Mouse (Mus musculus): ENCODE data around the gene Fam131b. TPM values are rescaled to one million over a fixed set of nuclear protein-coding genes. Genes with fewer than 3 reads are reported as not detected.

Fam131b gene
- polyA plus RNA-seq, 1 experiment from 2014 or later, result 0.85 TPM

DNA sequence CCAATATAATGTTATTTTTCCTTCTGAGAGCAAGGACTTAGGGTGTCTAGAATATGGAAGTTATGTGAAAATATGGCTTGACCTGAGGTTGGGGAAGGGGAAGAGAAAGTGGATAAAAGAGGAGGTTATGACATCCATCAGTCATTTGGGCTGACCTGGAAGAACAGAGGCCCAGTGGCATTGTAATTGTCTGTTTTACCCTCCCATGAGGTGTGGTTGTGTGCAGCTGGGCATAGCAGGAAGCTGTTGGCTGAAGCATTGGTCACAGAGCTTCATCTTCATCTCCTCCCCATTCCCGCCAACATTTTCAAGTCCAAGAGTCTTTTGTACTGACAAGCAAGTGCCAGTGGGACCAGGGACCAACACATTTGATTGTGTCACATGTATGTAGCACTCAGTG lies 19.8 kb upstream of the Fam131b start:
- no peak for ATAC-seq (ENCODE audit: insufficient number of reproducible peaks, low FRiP score, low TSS enrichment, low read depth)
- WGBS, result 96% methylated on average over 1 of the region's 1 CpGs
- no peak overlapping the region for H3K4me2 ChIP-seq (ENCODE audit: low read depth, severe bottlenecking)
- no peaks in the 10 kb centered on the region for H3K36me3 ChIP-seq (ENCODE audit: control insufficient read depth, insufficient read depth, low read length)
- no peaks in the 10 kb centered on the region for H3K4me1 ChIP-seq (ENCODE audit: control insufficient read depth, insufficient read depth, low read length)
- H3K9ac ChIP-seq (ENCODE audit: low read length), result no peak overlapping the region
- H3K27ac ChIP-seq (replicated peaks; ENCODE audit: low read depth, low read length), result no peak overlapping the region
- no peak overlapping the region for H3K4me3 ChIP-seq (ENCODE audit: low read depth, low read length)
- no peak for DNase-seq (ENCODE audit: low spot score)
- no peaks in the 10 kb centered on the region for H3K27me3 ChIP-seq (ENCODE audit: control insufficient read depth, insufficient read depth, low read length)
- H3K9me3 ChIP-seq (ENCODE audit: control insufficient read depth, low read length), result no peaks in the 10 kb centered on the region

DNA sequence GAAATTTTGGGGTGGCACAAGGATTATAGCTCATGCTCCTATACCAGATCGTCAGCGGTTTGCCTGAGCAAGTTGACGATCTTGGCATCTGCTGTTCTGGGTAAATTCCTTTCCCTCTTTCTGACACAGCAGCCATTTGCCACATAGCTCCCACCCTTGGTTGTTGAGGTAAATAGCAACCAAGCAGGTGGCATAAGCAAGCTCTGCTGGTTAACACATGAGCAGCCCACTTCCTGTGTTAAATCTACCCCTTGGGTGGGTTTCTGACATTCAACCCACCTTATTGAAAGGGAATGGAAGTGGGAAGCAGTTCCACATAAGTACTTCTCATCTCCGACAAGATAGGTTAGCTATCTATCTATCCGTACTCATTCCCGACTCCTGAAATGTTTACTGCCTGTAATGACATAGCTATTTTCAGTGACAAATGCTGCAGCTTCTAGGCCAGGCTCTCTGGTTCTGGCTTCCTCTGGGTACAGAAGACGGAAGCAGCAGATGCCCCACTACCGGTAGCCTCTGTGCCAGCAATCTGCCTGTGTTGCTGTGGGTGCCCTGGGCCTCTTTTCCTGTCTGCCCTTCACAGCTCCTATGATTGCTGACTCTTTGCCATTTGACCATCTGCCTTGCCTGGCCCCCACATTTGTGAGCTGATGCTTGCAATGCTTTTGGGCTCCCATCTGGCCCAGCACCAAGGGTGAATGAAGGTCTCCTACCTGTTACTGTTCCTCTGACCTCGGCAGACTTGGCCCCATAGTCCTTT lies 19.1 kb upstream of the Fam131b start:
- DNase-seq (ENCODE audit: low spot score), result no peak
- WGBS, result 84% methylated on average over 9 of the region's 9 CpGs
- no peak overlapping the region for H3K27ac ChIP-seq (replicated peaks; ENCODE audit: low read depth, low read length)
- no peaks in the 10 kb centered on the region for H3K4me1 ChIP-seq (ENCODE audit: control insufficient read depth, insufficient read depth, low read length)
- no peak overlapping the region for H3K4me2 ChIP-seq (ENCODE audit: low read depth, severe bottlenecking)
- H3K4me3 ChIP-seq (ENCODE audit: low read depth, low read length), result no peak overlapping the region
- no peak for ATAC-seq (ENCODE audit: insufficient number of reproducible peaks, low FRiP score, low TSS enrichment, low read depth)
- no peak overlapping the region for H3K9ac ChIP-seq (ENCODE audit: low read length)
- no peaks in the 10 kb centered on the region for H3K9me3 ChIP-seq (ENCODE audit: control insufficient read depth, low read length)
- no peaks in the 10 kb centered on the region for H3K36me3 ChIP-seq (ENCODE audit: control insufficient read depth, insufficient read depth, low read length)
- no peaks in the 10 kb centered on the region for H3K27me3 ChIP-seq (ENCODE audit: control insufficient read depth, insufficient read depth, low read length)

DNA sequence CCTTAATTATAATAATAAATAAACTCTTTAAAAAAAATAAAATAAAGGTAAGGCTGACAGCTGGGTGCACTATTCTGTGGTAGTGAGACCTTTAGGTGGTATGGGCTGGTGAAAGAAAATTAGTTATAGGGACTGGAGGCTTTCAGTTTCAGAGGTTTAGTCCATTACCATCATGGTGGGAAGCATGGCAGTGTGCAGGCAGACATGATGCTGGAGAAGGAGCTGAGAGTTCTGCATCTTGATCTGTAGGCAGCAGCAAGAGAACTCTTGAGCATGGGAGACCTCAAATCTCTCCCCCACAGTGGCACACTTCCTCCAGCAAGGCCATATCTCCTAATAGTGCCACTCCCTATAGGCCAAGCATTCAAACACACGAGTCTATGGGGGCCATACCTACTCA lies 17.7 kb upstream of the Fam131b start:
- Histone ChIP-seq H3K4me3 (ENCODE audit: low read depth, low read length) (no peak overlapping the region), H3K27me3 (ENCODE audit: control insufficient read depth, insufficient read depth, low read length) (no peaks in the 10 kb centered on the region), H3K4me1 (ENCODE audit: control insufficient read depth, insufficient read depth, low read length) (no peaks in the 10 kb centered on the region), H3K9ac (ENCODE audit: low read length) (no peak overlapping the region), H3K27ac (replicated peaks; ENCODE audit: low read depth, low read length) (no peak overlapping the region), H3K36me3 (ENCODE audit: control insufficient read depth, insufficient read depth, low read length) (no peaks in the 10 kb centered on the region), H3K4me2 (ENCODE audit: low read depth, severe bottlenecking) (no peak overlapping the region), H3K9me3 (ENCODE audit: control insufficient read depth, low read length) (no peaks in the 10 kb centered on the region)
- ATAC-seq (ENCODE audit: insufficient number of reproducible peaks, low FRiP score, low TSS enrichment, low read depth) (no peak), DNase-seq (ENCODE audit: low spot score) (no peak)
- WGBS, result 90% methylated on average over 1 of the region's 1 CpGs

DNA sequence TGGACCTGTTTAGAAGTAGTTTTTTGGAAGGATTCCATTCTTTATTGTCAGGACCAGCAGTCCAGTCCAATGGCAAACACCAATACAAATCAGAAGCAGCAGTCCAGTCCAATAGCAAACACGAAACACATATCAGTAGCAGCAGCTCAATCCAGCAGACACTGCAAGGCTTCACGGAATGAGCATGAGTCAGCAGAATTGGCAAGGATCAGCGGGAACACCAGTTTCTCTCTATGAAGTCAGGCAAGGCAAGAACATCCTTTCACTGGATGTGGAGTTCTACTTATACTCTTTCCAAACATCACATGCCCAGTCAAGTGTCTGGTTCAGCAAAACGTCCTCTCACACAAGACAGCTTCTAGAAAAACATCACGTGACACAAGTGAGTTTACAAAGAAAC lies 15.5 kb upstream of the Fam131b start:
- Histone ChIP-seq H3K9me3 (ENCODE audit: control insufficient read depth, low read length) (no peaks in the 10 kb centered on the region), H3K36me3 (ENCODE audit: control insufficient read depth, insufficient read depth, low read length) (no peaks in the 10 kb centered on the region), H3K4me2 (ENCODE audit: low read depth, severe bottlenecking) (no peak overlapping the region), H3K27ac (replicated peaks; ENCODE audit: low read depth, low read length) (no peak overlapping the region), H3K4me3 (ENCODE audit: low read depth, low read length) (no peak overlapping the region), H3K9ac (ENCODE audit: low read length) (no peak overlapping the region), H3K27me3 (ENCODE audit: control insufficient read depth, insufficient read depth, low read length) (no peaks in the 10 kb centered on the region), H3K4me1 (ENCODE audit: control insufficient read depth, insufficient read depth, low read length) (no peaks in the 10 kb centered on the region)
- ATAC-seq (ENCODE audit: insufficient number of reproducible peaks, low FRiP score, low TSS enrichment, low read depth), result no peak
- WGBS, result 88% methylated on average over 5 of the region's 5 CpGs
- no peak for DNase-seq (ENCODE audit: low spot score)

DNA sequence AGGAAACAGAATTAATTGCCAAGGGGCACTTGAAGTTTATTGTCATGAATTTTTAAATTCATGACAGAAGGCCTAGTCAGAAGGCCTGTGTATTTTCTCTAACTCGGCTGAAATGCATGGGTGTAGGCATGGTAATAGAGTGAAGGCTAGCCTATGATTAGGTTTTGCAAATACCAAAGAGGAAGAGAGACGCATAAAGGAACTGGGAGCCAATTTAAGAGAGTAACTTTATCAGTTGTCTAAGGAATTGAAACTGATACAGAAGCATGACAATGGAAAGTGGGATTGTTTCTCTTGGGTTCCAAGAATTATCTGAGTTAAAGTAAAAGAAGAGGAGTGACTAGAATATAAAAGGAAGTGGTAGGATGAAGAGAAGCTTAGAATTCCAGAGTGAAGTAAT lies 14.7 kb upstream of the Fam131b start:
- Histone ChIP-seq H3K4me3 (ENCODE audit: low read depth, low read length) (no peak overlapping the region), H3K4me1 (ENCODE audit: control insufficient read depth, insufficient read depth, low read length) (no peaks in the 10 kb centered on the region), H3K9ac (ENCODE audit: low read length) (no peak overlapping the region), H3K27me3 (ENCODE audit: control insufficient read depth, insufficient read depth, low read length) (no peaks in the 10 kb centered on the region), H3K36me3 (ENCODE audit: control insufficient read depth, insufficient read depth, low read length) (no peaks in the 10 kb centered on the region), H3K9me3 (ENCODE audit: control insufficient read depth, low read length) (no peaks in the 10 kb centered on the region), H3K27ac (replicated peaks; ENCODE audit: low read depth, low read length) (no peak overlapping the region), H3K4me2 (ENCODE audit: low read depth, severe bottlenecking) (no peak overlapping the region)
- WGBS, result 88% methylated on average over 2 of the region's 2 CpGs
- no peak for ATAC-seq (ENCODE audit: insufficient number of reproducible peaks, low FRiP score, low TSS enrichment, low read depth)
- no peak for DNase-seq (ENCODE audit: low spot score)

DNA sequence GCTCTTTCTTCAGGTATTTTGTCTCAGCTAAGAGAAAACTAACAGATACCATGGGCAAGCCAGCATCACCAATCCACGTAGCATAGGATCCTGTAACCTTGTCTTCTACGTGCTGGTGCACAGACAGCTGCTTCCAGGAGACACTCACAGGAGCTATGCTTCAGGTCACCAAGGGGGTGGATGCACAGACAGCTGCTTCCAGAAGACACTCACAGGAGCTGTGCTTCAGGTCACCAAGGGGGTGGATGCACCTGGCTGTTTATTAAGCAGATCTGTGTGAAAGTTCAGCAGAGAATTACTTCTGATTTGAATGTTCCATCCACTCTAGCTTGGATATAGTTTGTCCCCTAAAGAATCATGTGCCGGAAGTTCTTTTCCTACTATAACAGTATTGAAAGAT lies 6.5 kb upstream of the Fam131b start:
- Histone ChIP-seq H3K4me1 (ENCODE audit: control insufficient read depth, insufficient read depth, low read length) (no peaks in the 10 kb centered on the region), H3K4me3 (ENCODE audit: low read depth, low read length) (no peak overlapping the region), H3K27me3 (ENCODE audit: control insufficient read depth, insufficient read depth, low read length) (no peaks in the 10 kb centered on the region), H3K27ac (replicated peaks; ENCODE audit: low read depth, low read length) (no peak overlapping the region), H3K9me3 (ENCODE audit: control insufficient read depth, low read length) (no peaks in the 10 kb centered on the region), H3K4me2 (ENCODE audit: low read depth, severe bottlenecking) (no peak overlapping the region), H3K36me3 (ENCODE audit: control insufficient read depth, insufficient read depth, low read length) (no peaks in the 10 kb centered on the region), H3K9ac (ENCODE audit: low read length) (no peak overlapping the region)
- DNase-seq (ENCODE audit: low spot score) (no peak), ATAC-seq (ENCODE audit: insufficient number of reproducible peaks, low FRiP score, low TSS enrichment, low read depth) (no peak)
- WGBS, result 92% methylated on average over 3 of the region's 3 CpGs

DNA sequence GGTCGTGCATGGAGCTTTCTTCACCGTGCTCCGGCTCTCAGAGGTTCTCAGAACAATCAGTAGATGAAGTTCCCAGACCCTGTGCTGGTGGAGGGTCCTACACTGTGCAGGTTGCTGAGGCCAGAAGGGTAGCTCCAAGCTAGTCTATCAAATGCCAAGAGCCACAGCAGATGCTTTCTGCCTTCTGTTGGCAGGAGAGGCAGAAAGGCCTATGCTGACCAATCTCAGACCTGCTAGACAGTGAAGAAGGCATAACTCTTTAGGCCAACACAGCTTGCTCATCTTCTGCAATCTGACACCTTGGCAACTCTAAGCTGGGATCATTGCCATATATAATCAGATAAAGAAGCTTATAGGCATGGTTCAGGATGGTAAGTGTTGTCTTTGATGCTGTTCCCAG lies 5.8 kb upstream of the Fam131b start:
- H3K4me1 ChIP-seq (ENCODE audit: control insufficient read depth, insufficient read depth, low read length), result no peaks in the 10 kb centered on the region
- no peak for ATAC-seq (ENCODE audit: insufficient number of reproducible peaks, low FRiP score, low TSS enrichment, low read depth)
- no peak overlapping the region for H3K4me3 ChIP-seq (ENCODE audit: low read depth, low read length)
- no peak overlapping the region for H3K9ac ChIP-seq (ENCODE audit: low read length)
- no peaks in the 10 kb centered on the region for H3K27me3 ChIP-seq (ENCODE audit: control insufficient read depth, insufficient read depth, low read length)
- DNase-seq (ENCODE audit: low spot score), result no peak
- H3K4me2 ChIP-seq (ENCODE audit: low read depth, severe bottlenecking), result no peak overlapping the region
- no peak overlapping the region for H3K27ac ChIP-seq (replicated peaks; ENCODE audit: low read depth, low read length)
- 64% methylated on average over 3 of the region's 3 CpGs for WGBS
- H3K36me3 ChIP-seq (ENCODE audit: control insufficient read depth, insufficient read depth, low read length), result no peaks in the 10 kb centered on the region
- H3K9me3 ChIP-seq (ENCODE audit: control insufficient read depth, low read length), result no peaks in the 10 kb centered on the region

DNA sequence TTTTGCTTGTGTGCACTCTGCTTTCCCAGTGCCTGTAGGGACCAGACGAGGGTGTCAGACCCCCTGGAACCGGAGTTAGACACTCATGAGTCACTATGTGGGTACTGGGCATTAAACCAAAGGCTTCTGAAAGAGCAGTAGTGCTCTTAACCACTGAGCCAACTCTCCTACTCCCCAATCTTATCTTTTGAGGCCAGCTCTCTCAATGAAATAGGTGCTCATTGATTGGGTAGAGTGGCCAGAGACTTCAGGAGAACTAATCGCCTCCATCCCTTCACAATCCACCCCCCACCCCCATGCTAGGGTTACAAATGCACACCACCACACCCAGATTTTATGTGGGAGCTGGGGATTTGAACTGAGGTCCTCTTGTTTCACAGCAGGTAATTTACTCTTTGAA lies 4.3 kb upstream of the Fam131b start:
- Histone ChIP-seq H3K27me3 (ENCODE audit: control insufficient read depth, insufficient read depth, low read length) (peaks cover under 1% of the 10 kb centered on the region), H3K4me2 (ENCODE audit: low read depth, severe bottlenecking) (no peak overlapping the region), H3K9me3 (ENCODE audit: control insufficient read depth, low read length) (no peaks in the 10 kb centered on the region), H3K4me1 (ENCODE audit: control insufficient read depth, insufficient read depth, low read length) (no peaks in the 10 kb centered on the region), H3K9ac (ENCODE audit: low read length) (no peak overlapping the region), H3K27ac (replicated peaks; ENCODE audit: low read depth, low read length) (no peak overlapping the region), H3K36me3 (ENCODE audit: control insufficient read depth, insufficient read depth, low read length) (no peaks in the 10 kb centered on the region), H3K4me3 (ENCODE audit: low read depth, low read length) (no peak overlapping the region)
- no peak for ATAC-seq (ENCODE audit: insufficient number of reproducible peaks, low FRiP score, low TSS enrichment, low read depth)
- 80% methylated on average over 3 of the region's 3 CpGs for WGBS
- DNase-seq (ENCODE audit: low spot score), result no peak

DNA sequence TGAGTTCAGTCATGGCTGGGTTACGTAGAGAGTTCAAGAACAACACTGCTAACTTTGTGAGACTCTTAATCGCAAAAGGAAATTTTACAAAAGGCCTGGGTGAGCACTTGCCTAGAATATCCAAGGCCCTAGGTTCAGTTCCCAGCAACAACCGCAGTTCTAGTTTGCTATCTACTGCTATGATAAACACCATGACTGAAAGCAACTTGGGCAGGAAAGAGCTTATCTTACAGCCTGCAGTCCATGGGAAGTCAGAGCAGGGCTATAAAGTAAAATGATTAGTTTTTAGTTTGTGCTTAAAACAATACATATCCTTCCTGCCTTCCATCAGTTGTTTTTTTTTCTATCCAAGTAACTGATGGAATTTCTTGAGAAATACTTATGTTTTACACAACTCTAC lies 2.1 kb upstream of the Fam131b start:
- Histone ChIP-seq H3K9ac (ENCODE audit: low read length) (no peak overlapping the region), H3K4me1 (ENCODE audit: control insufficient read depth, insufficient read depth, low read length) (0 out of 2 replicates have a peak, but pooled peaks cover 4% of the 10 kb centered on the region), H3K27me3 (ENCODE audit: control insufficient read depth, insufficient read depth, low read length) (peaks cover 18% of the 10 kb centered on the region), H3K9me3 (ENCODE audit: control insufficient read depth, low read length) (no peaks in the 10 kb centered on the region), H3K36me3 (ENCODE audit: control insufficient read depth, insufficient read depth, low read length) (no peaks in the 10 kb centered on the region), H3K4me3 (ENCODE audit: low read depth, low read length) (no peak overlapping the region), H3K27ac (replicated peaks; ENCODE audit: low read depth, low read length) (no peak overlapping the region), H3K4me2 (ENCODE audit: low read depth, severe bottlenecking) (no peak overlapping the region)
- 93% methylated on average over 3 of the region's 3 CpGs for WGBS
- no peak for DNase-seq (ENCODE audit: low spot score)
- no peak for ATAC-seq (ENCODE audit: insufficient number of reproducible peaks, low FRiP score, low TSS enrichment, low read depth)
